Mouse (Mus musculus) forebrain, embryonic 11.5 days (tissue): ENCODE measurements around the gene Rara. TPM values are rescaled to one million over a fixed set of nuclear protein-coding genes. Genes with fewer than 3 reads are reported as not detected.

Experiments
- ATAC-seq: fragments of 200-750 bp; cut with Nextera tagmentation; replicated peaks from 2 replicates; pipeline ENCODE4 v1.8.0; 2017; ENCODE audit warnings: moderate TSS enrichment; ENCODE audit not compliant: low FRiP score
- DNase-seq: peaks from one replicate; pipeline ENCODE4 v3.0.0-alpha.2; 2017; ENCODE audit warnings: low spot score
- H3K27ac ChIP-seq: fragments of 300-500 bp; sonication (generic); 2 replicates; pipeline ENCODE4 v1.5.1; 2014; ENCODE audit warnings: low read depth, low read length
- H3K27me3 ChIP-seq: fragments of 300-500 bp; sonication (generic); 2 replicates; pipeline ENCODE4 v1.6.1; 2014; ENCODE audit warnings: mild to moderate bottlenecking, low read length, mixed read lengths; ENCODE audit not compliant: control insufficient read depth, insufficient read depth
- H3K36me3 ChIP-seq: fragments of 300-500 bp; sonication (generic); 2 replicates; pipeline ENCODE4 v1.6.1; 2014; ENCODE audit warnings: mild to moderate bottlenecking, low read length, moderate library complexity, mixed read lengths; ENCODE audit not compliant: control insufficient read depth, insufficient read depth
- H3K4me1 ChIP-seq: fragments of 300-500 bp; sonication (generic); replicated peaks from 2 replicates; pipeline ENCODE4 v1.6.1; 2014; ENCODE audit warnings: low read length, mixed read lengths; ENCODE audit not compliant: control insufficient read depth, insufficient read depth
- H3K4me2 ChIP-seq: fragments of 300-500 bp; sonication (generic); 2 replicates; pipeline ENCODE4 v1.6.1; 2014; ENCODE audit warnings: low read depth, mild to moderate bottlenecking, low read length, moderate library complexity, mixed read lengths; ENCODE audit not compliant: severe bottlenecking
- H3K4me3 ChIP-seq: fragments of 300-500 bp; sonication (generic); 2 replicates; pipeline ENCODE4 v1.5.1; 2014; ENCODE audit warnings: low read depth, low read length
- H3K9ac ChIP-seq: fragments of 300-500 bp; sonication (generic); 2 replicates; pipeline ENCODE4 v1.6.1; 2014; ENCODE audit warnings: low read length
- H3K9me3 ChIP-seq: fragments of 300-500 bp; sonication (generic); 2 replicates; pipeline ENCODE4 v1.6.1; 2016; ENCODE audit warnings: low read length, mixed read lengths; ENCODE audit not compliant: control insufficient read depth
- WGBS: fragments of 180-500 bp; shearing (Covaris S2); extraction: QIAGEN DNeasy Blood & Tissue Kit; methylation state at CpG from one replicate; pipeline ENCODE4 v1.1.7; 2014; 5-methylcytosine and 5-hydroxymethylcytosine counted together
- polyA plus RNA-seq: library from polyadenylated mRNA; unstranded; fragments of >200 nt; fragmentation: Nextera tagmentation; extraction: Ambion mirVana; gene quantifications from 2 replicates; pipeline ENCODE4 v1.2.1, GENCODE M21; 2014

The Rara gene
- polyA plus RNA-seq, 1 experiment from 2014 or later = 23.3 TPM

- Histone ChIP-seq H3K4me2 (peak overlapping the region; percentile 18; the same call in 1 of the 2 replicates), H3K27ac (peak overlapping the region; percentile 57), H3K9ac (peak overlapping the region; percentile 39), H3K36me3 (no peaks in the 10 kb centered on the region), H3K4me1 (peaks cover 39% of the 10 kb centered on the region), H3K9me3 (no peaks in the 10 kb centered on the region), H3K4me3 (no peak overlapping the region), H3K27me3 (no peaks in the 10 kb centered on the region)
- DNase-seq (no peak), ATAC-seq (0 out of 2 replicates have a peak, but pooled peaks have one; percentile 7)
- 6% methylated on average over 10 of the region's 10 CpGs for WGBS
Measured at GRCm38 (mm10) chr11:98925265-98925721, 2.3 kb upstream of the Rara start.

GRCm38 (mm10) chr11:98925868-98926311 is 1.7 kb upstream of the Rara start:
- Histone ChIP-seq H3K27ac (peak overlapping the region; percentile 57), H3K9ac (peak overlapping the region; percentile 39), H3K4me1 (peaks cover 41% of the 10 kb centered on the region), H3K4me2 (peak overlapping the region; percentile 18; the same call in 1 of the 2 replicates), H3K27me3 (no peaks in the 10 kb centered on the region), H3K9me3 (no peaks in the 10 kb centered on the region), H3K36me3 (no peaks in the 10 kb centered on the region), H3K4me3 (no peak overlapping the region)
- 1% methylated on average over 12 of the region's 12 CpGs for WGBS
- ATAC-seq = peak; percentile 29
- peak; percentile 88 for DNase-seq

- peaks cover 46% of the 10 kb centered on the region for H3K4me1 ChIP-seq
- DNase-seq = no peak
- H3K9me3 ChIP-seq = no peaks in the 10 kb centered on the region
- ATAC-seq = no peak
- peak overlapping the region; percentile 57; the same call in 1 of the 2 replicates for H3K27ac ChIP-seq
- H3K4me3 ChIP-seq = no peak overlapping the region
- no peaks in the 10 kb centered on the region for H3K27me3 ChIP-seq
- H3K36me3 ChIP-seq = no peaks in the 10 kb centered on the region
- H3K4me2 ChIP-seq = no peak overlapping the region
- H3K9ac ChIP-seq = no peak overlapping the region
- WGBS = 63% methylated on average over 7 of the region's 7 CpGs
Measured at GRCm38 (mm10) chr11:98926553-98926952, 1.1 kb upstream of the Rara start.

DNA sequence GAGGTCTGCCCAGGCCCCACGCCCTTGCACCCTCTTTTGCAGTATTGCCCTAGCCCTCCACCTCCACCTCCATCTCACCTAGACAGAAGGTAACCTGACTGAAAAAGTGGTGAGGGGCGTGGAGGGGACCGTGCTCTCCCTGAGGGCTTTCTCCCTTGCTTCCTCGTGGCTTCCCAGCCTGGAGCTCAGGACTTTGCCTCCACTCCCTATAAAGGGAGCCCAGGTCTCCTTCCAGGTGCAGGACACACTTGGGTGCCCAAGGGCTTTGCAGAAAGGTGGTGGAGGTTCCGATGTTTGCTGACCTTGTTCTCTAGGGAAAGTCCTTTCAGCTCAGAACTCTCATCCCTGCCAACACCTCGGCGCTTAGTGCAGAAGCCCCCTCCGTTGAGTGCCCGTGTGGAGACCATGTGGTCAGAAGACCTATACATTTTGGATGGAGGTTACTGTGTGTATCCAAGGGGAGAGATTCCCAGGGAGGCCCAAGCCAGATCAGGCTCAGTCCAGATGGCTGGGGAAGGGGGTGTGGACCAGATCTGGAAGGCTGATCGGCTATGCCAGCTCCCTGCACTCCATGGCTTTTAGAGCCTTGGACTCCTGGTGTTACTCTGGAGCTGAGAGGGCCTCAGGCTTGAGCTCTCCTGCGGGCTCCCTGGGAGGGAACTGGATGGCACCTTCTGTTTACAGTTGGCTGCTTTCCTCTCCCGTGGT is 722 bp downstream of the Rara start:
- no peak for DNase-seq
- Histone ChIP-seq H3K27ac (no peak overlapping the region), H3K9me3 (no peaks in the 10 kb centered on the region), H3K27me3 (no peaks in the 10 kb centered on the region), H3K4me3 (peak overlapping the region; percentile 42), H3K4me2 (peak overlapping the region; percentile 58), H3K36me3 (no peaks in the 10 kb centered on the region), H3K4me1 (peaks cover 56% of the 10 kb centered on the region), H3K9ac (peak overlapping the region; percentile 60)
- no peak for ATAC-seq
- 17% methylated on average over 12 of the region's 12 CpGs for WGBS

- H3K36me3 ChIP-seq = no peaks in the 10 kb centered on the region
- DNase-seq (no peak), ATAC-seq (no peak)
- H3K4me3 ChIP-seq = no peak overlapping the region
- H3K9me3 ChIP-seq = no peaks in the 10 kb centered on the region
- peak overlapping the region; percentile 15; the same call in 1 of the 2 replicates for H3K4me2 ChIP-seq
- H3K4me1 ChIP-seq = peaks cover 57% of the 10 kb centered on the region
- WGBS = 9% methylated on average over 9 of the region's 9 CpGs
- no peaks in the 10 kb centered on the region for H3K27me3 ChIP-seq
- peak overlapping the region; percentile 16; the same call in 1 of the 2 replicates for H3K9ac ChIP-seq
- H3K27ac ChIP-seq = no peak overlapping the region
Measured at GRCm38 (mm10) chr11:98929503-98929902, 1.9 kb downstream of the Rara start.

DNA sequence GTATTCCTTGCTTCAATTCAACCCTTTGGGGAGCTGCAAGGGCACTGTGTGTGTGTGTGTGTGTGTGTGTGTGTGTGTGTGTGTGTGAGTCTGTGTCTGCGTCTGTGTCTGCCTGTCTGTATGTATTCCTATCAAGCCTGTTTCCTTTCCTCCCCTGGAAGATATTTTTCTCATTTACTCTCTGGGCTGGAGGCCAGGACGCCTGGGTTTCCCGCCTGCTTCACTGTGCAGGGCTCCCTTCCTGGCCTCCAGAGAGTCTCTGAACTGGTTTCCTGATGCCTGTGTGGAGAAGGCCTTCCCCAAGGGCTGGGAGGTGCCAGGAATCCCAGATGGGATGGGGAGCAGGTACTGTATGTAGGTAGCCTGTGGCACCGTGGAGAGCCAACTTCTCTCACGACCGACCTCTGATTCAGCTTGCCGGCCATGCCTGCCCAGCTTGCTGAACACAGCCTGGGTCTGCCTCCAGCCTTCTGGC is 2.5 kb downstream of the Rara start:
- H3K36me3 ChIP-seq = no peaks in the 10 kb centered on the region
- H3K27ac ChIP-seq = no peak overlapping the region
- H3K4me2 ChIP-seq = no peak overlapping the region
- H3K9me3 ChIP-seq = no peaks in the 10 kb centered on the region
- no peaks in the 10 kb centered on the region; the same call in 1 of the 2 replicates for H3K27me3 ChIP-seq
- 52% methylated on average over 7 of the region's 7 CpGs for WGBS
- ATAC-seq (no peak), DNase-seq (no peak)
- 0 out of 2 replicates have a peak overlapping the region, but pooled peaks have one; percentile 16 for H3K9ac ChIP-seq
- H3K4me3 ChIP-seq = no peak overlapping the region
- H3K4me1 ChIP-seq = peaks cover 51% of the 10 kb centered on the region

GRCm38 (mm10) chr11:98930773-98931512 is 3.3 kb downstream of the Rara start:
- Histone ChIP-seq H3K4me3 (no peak overlapping the region), H3K36me3 (no peaks in the 10 kb centered on the region), H3K27ac (no peak overlapping the region), H3K27me3 (no peaks in the 10 kb centered on the region; the same call in 1 of the 2 replicates), H3K4me1 (peaks cover 44% of the 10 kb centered on the region), H3K4me2 (no peak overlapping the region), H3K9me3 (no peaks in the 10 kb centered on the region), H3K9ac (no peak overlapping the region)
- no peak for ATAC-seq
- no peak for DNase-seq
- WGBS = 46% methylated on average over 10 of the region's 10 CpGs

DNA sequence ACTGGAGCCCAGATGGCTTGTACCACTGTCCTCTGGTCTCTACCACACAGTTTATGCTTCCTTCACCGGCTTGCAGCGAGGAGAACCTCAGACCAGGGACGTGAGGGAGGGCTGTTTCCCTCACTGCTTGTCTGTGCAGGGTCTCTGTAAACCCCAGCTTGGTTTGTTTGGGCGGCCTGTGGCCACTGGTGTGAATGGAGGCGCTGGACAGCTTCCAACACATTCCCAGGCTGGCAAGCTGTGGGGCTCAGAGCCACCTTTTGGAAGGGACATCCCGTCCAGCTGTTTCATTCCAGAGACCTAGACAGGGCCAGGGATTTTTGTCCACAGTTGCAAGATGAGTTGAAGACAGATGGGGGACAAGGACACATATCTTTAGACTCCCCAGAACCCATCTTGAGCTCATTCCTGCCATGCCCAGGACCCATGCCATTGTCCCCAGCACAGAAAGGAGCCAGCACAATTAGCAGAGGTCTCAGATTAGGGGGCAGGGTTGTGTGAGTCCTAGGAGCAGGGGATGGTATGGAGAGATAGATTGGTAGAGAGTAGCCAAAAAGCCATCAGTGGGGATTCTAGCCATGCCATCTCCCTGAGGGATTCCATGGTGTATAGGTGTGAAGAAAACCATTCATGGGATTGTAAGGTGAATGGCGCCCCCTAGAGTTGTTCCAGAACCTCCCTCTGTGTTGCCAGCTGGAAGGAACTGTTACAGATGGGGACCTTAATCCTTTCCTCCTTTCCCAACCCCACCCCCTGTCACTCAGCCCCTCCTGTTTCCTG is 4.1 kb downstream of the Rara start:
- ATAC-seq (no peak), DNase-seq (no peak)
- no peak overlapping the region for H3K4me3 ChIP-seq
- 39% methylated on average over 7 of the region's 7 CpGs for WGBS
- H3K36me3 ChIP-seq = no peaks in the 10 kb centered on the region
- H3K4me2 ChIP-seq = no peak overlapping the region
- no peak overlapping the region for H3K27ac ChIP-seq
- peaks cover 46% of the 10 kb centered on the region for H3K4me1 ChIP-seq
- H3K9ac ChIP-seq = no peak overlapping the region
- no peaks in the 10 kb centered on the region for H3K9me3 ChIP-seq
- peaks cover 3% of the 10 kb centered on the region; the same call in 1 of the 2 replicates for H3K27me3 ChIP-seq
